Mouse (Mus musculus) hindbrain, embryonic 11.5 days (tissue): ENCODE results near the gene Glo1. TPM values are rescaled to one million over a fixed set of nuclear protein-coding genes. Genes with fewer than 3 reads are reported as not detected.
"Not testable (repeated sequence)": the region's sequence is repeated elsewhere in the genome, so short reads cannot be mapped to it uniquely, and the experiment has no call there.

Experiments used
- ATAC-seq: fragments of 200-750 bp; cut with Nextera tagmentation; 2 replicates; pipeline ENCODE4 v1.8.0; 2017; ENCODE audit warnings: mild to moderate bottlenecking, moderate TSS enrichment, moderate library complexity; ENCODE audit not compliant: low FRiP score
- DNase-seq: peaks from one replicate; pipeline ENCODE4 v3.0.0-alpha.2; 2015; ENCODE audit warnings: low spot score
- H3K27ac ChIP-seq: fragments of 300-500 bp; sonication (generic); 2 replicates; pipeline ENCODE4 v1.5.1; 2014; ENCODE audit warnings: mild to moderate bottlenecking, low read depth, low read length
- H3K27me3 ChIP-seq: fragments of 300-500 bp; sonication (generic); 2 replicates; pipeline ENCODE4 v1.6.1; 2014; ENCODE audit warnings: mild to moderate bottlenecking, low read length, moderate library complexity, mixed read lengths; ENCODE audit not compliant: control insufficient read depth, insufficient read depth
- H3K36me3 ChIP-seq: fragments of 300-500 bp; sonication (generic); 2 replicates; pipeline ENCODE4 v1.6.1; 2014; ENCODE audit warnings: mild to moderate bottlenecking, low read length, moderate library complexity, mixed read lengths; ENCODE audit not compliant: control insufficient read depth, insufficient read depth
- H3K4me1 ChIP-seq: fragments of 300-500 bp; sonication (generic); replicated peaks from 2 replicates; pipeline ENCODE4 v1.6.1; 2014; ENCODE audit warnings: low read length, mixed read lengths; ENCODE audit not compliant: control insufficient read depth, insufficient read depth
- H3K4me2 ChIP-seq: fragments of 300-500 bp; sonication (generic); replicated peaks from 2 replicates; pipeline ENCODE4 v1.6.1; 2014; ENCODE audit warnings: mild to moderate bottlenecking, low read depth, low read length
- H3K4me3 ChIP-seq: fragments of 300-500 bp; sonication (generic); 2 replicates; pipeline ENCODE4 v1.5.1; 2014; ENCODE audit warnings: low read depth, low read length
- H3K9ac ChIP-seq: fragments of 300-500 bp; sonication (generic); 2 replicates; pipeline ENCODE4 v1.6.1; 2014; ENCODE audit warnings: low read depth, low read length
- H3K9me3 ChIP-seq: fragments of 300-500 bp; sonication (generic); 2 replicates; pipeline ENCODE4 v1.6.1; 2016; ENCODE audit warnings: low read length; ENCODE audit not compliant: control insufficient read depth
- WGBS: fragments of 180-500 bp; shearing (Covaris S2); extraction: QIAGEN DNeasy Blood & Tissue Kit; methylation state at CpG from one replicate; pipeline ENCODE4 v1.1.7; 2014; 5-methylcytosine and 5-hydroxymethylcytosine counted together
- polyA plus RNA-seq: library from polyadenylated mRNA; unstranded; fragments of >200 nt; fragmentation: Nextera tagmentation; extraction: Ambion mirVana; gene quantifications from 2 replicates; pipeline ENCODE4 v1.2.1, GENCODE M21; 2014

Glo1 gene
- 250 TPM in 2 replicates for polyA plus RNA-seq

- not testable (repeated sequence) for H3K27me3 ChIP-seq, H3K9ac ChIP-seq, H3K36me3 ChIP-seq, ATAC-seq, H3K9me3 ChIP-seq, H3K27ac ChIP-seq, H3K4me1 ChIP-seq, DNase-seq, H3K4me2 ChIP-seq, H3K4me3 ChIP-seq
- WGBS: no CpG with 5 or more reads among the region's 20 CpGs
These were observed at the start of gene Glo1 for GRCm38 (mm10) chr17:30626719-30627118. Gene Glo1 (minus strand): TSS chr17:30626871.

GRCm38 (mm10) chr17:30675021-30675740, 48.5 kb upstream of the Glo1 start:
- no peak overlapping the region for H3K27ac ChIP-seq
- H3K4me2 ChIP-seq: no peak overlapping the region
- ATAC-seq: no peak
- no peak for DNase-seq
- no peaks in the 10 kb centered on the region for H3K36me3 ChIP-seq
- no peaks in the 10 kb centered on the region for H3K27me3 ChIP-seq
- H3K9me3 ChIP-seq: no peaks in the 10 kb centered on the region
- H3K9ac ChIP-seq: no peak overlapping the region
- H3K4me1 ChIP-seq: no peaks in the 10 kb centered on the region
- 90% methylated on average over 9 of the region's 9 CpGs for WGBS
- no peak overlapping the region for H3K4me3 ChIP-seq

GRCm38 (mm10) chr17:30673023-30673422, 46.4 kb upstream of the Glo1 start:
- Histone ChIP-seq H3K27me3 (no peaks in the 10 kb centered on the region), H3K4me3 (no peak overlapping the region), H3K4me2 (no peak overlapping the region), H3K9me3 (no peaks in the 10 kb centered on the region), H3K9ac (no peak overlapping the region), H3K4me1 (no peaks in the 10 kb centered on the region), H3K36me3 (no peaks in the 10 kb centered on the region), H3K27ac (no peak overlapping the region)
- DNase-seq (no peak), ATAC-seq (no peak)
- WGBS: 90% methylated on average over 6 of the region's 6 CpGs

DNA sequence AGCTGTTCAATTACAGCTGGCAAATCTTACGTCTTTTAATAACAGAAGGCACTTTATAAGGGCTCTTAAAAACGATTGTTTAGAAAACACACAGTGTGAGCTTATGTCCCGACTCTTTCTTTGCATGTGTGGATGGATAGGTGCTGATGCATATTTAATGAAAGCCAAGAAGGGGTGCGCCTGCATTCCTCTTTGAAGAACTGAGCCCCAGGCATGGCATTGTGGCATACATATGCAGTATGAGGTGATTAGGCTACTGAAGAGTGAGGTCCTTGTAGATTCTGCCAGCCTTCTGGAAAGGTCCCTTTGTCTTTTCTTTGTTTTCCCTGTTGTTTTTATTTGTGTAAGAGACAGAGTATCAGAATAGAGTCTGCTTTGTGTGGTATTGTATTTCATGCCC, 45.9 kb upstream of the Glo1 start:
- no peaks in the 10 kb centered on the region for H3K36me3 ChIP-seq
- H3K4me3 ChIP-seq: no peak overlapping the region
- no peaks in the 10 kb centered on the region for H3K27me3 ChIP-seq
- H3K4me1 ChIP-seq: no peaks in the 10 kb centered on the region
- no peak for DNase-seq
- H3K27ac ChIP-seq: no peak overlapping the region
- H3K9me3 ChIP-seq: no peaks in the 10 kb centered on the region
- WGBS: 71% methylated on average over 4 of the region's 4 CpGs
- H3K4me2 ChIP-seq: no peak overlapping the region
- no peak overlapping the region for H3K9ac ChIP-seq
- ATAC-seq: no peak

- Histone ChIP-seq H3K9me3 (0 out of 2 replicates have a peak, but pooled peaks cover 3% of the 10 kb centered on the region), H3K9ac (no peak overlapping the region), H3K4me2 (no peak overlapping the region), H3K36me3 (no peaks in the 10 kb centered on the region), H3K27ac (no peak overlapping the region), H3K4me1 (no peaks in the 10 kb centered on the region), H3K27me3 (no peaks in the 10 kb centered on the region), H3K4me3 (no peak overlapping the region)
- no peak for ATAC-seq
- 83% methylated on average over 5 of the region's 5 CpGs for WGBS
- DNase-seq: no peak
These were observed 38.2 kb upstream of the Glo1 start for GRCm38 (mm10) chr17:30664856-30665255.

GRCm38 (mm10) chr17:30663170-30663569, 36.5 kb upstream of the Glo1 start:
- H3K9me3 ChIP-seq: 0 out of 2 replicates have a peak, but pooled peaks cover 3% of the 10 kb centered on the region
- H3K36me3 ChIP-seq: no peaks in the 10 kb centered on the region
- no peak overlapping the region for H3K27ac ChIP-seq
- H3K9ac ChIP-seq: no peak overlapping the region
- no peak overlapping the region for H3K4me3 ChIP-seq
- no peak overlapping the region for H3K4me2 ChIP-seq
- DNase-seq: no peak
- 90% methylated on average over 8 of the region's 8 CpGs for WGBS
- no peak for ATAC-seq
- no peaks in the 10 kb centered on the region for H3K27me3 ChIP-seq
- no peaks in the 10 kb centered on the region for H3K4me1 ChIP-seq

DNA sequence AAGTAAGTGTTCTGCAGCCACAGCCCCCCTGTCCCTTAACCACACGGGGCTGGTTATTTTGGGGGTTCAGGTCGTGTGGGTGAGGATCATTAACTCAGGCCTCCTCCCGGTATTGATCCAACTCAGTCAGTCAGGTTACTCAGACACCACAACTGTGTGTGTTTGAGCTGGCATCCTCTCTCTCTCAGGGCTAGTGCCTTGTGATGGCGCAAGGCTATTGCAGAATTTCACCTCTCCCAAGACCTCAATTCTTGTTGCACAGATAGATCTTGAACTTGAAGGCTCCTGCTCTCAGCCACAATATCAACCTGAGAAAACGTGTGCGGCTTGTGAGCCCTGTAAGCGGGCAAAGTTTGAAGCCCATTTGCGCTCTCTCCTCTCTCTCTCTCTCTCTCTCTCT, 35.5 kb upstream of the Glo1 start:
- no peak overlapping the region for H3K4me2 ChIP-seq
- no peak for DNase-seq
- no peaks in the 10 kb centered on the region for H3K36me3 ChIP-seq
- H3K4me3 ChIP-seq: no peak overlapping the region
- H3K9ac ChIP-seq: no peak overlapping the region
- H3K27ac ChIP-seq: no peak overlapping the region
- H3K27me3 ChIP-seq: no peaks in the 10 kb centered on the region
- H3K4me1 ChIP-seq: no peaks in the 10 kb centered on the region
- WGBS: 75% methylated on average over 8 of the region's 8 CpGs
- no peak for ATAC-seq
- H3K9me3 ChIP-seq: 0 out of 2 replicates have a peak, but pooled peaks cover 3% of the 10 kb centered on the region

DNA sequence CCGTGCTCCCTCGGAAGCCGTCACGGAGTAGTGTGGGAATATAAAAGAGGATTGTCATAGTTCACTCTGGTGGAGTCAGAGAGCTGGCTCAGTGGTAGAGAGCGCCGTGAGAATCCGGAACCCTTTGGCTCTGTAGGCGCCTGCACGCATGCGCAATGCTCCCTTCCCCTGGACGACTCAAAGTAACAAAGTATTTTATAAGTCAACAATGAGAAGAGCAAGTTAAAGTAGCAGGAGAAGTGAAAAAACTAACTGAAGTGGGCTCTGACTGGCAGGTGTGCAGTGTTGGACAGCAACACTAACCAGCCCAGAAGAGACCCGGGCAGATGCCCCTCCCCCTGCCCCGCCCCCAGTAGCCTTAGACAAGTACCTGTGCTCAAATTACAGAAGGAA, 31.5 kb upstream of the Glo1 start:
- peak overlapping the region; percentile 36; the same call in 1 of the 2 replicates for H3K27ac ChIP-seq
- WGBS: 17% methylated on average over 13 of the region's 13 CpGs

More for the DNA sequence above, 31.5 kb upstream of the Glo1 start:
- ATAC-seq (peak; percentile 70; the same call in 1 of the 2 replicates), DNase-seq (peak; percentile 76)
- peak overlapping the region; percentile 28 for H3K4me3 ChIP-seq
- H3K27me3 ChIP-seq: no peaks in the 10 kb centered on the region
- H3K4me1 ChIP-seq: no peaks in the 10 kb centered on the region
- H3K4me2 ChIP-seq: peak overlapping the region; percentile 31
- no peaks in the 10 kb centered on the region for H3K9me3 ChIP-seq
- 0 out of 2 replicates have a peak overlapping the region, but pooled peaks have one; percentile 23 for H3K9ac ChIP-seq
- H3K36me3 ChIP-seq: no peaks in the 10 kb centered on the region
